Mouse (Mus musculus) ovary, postnatal 36 days (tissue): ENCODE measurements around the gene Adck1.
"Not testable (repeated sequence)": the region's sequence is repeated elsewhere in the genome, so short reads cannot be mapped to it uniquely, and the experiment has no call there.

Experiments used
- DNase-seq: peaks from one replicate; pipeline ENCODE4 v3.0.0; 2022; ENCODE audit warnings: low spot score, mixed read lengths

The Adck1 gene

GRCm38 (mm10) chr12:88426926-88427325 is 66.6 kb downstream of the Adck1 start:
- no peak for DNase-seq

- DNase-seq, result no peak
These were observed 68.4 kb downstream of the Adck1 start for GRCm38 (mm10) chr12:88428735-88429134.

DNA sequence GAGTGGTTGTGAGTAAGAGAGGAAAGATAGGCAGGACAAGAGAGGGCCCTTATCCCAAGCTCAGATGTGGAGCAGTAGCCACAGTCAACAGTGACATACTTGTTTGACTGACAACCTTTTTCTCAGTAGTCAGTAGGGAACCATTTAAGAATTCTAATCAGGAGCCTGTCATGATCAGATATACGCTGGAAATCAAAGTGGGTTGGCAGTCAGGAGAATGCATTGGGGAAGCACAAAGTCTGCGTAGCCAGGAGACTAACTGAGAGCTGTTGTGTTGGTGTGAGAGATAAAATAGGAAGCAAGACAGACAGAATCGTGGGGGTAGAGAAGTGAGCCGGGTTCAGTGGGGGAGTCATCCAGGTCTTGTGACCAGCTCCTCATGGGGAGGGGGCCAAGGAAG is 71.9 kb downstream of the Adck1 start:
- no peak for DNase-seq

DNA sequence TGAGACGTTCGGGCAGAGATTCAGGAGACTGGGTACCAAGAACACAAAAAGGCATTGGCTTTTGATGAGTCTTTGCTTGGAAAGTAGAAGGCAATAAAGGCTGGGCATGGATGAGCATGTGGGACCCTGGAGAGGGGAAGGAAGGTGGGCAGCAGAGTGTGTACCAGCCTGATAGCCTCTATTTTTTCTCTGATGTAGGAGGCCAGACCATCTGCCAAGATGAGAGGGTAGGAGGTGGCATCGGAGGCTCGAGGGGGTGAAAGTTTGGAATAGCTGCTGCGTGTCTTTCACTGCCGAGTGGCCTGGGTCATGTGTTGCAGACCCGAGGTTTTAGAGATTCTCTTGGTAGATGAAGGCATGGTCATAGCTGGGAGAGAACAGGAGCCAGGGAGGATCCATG is 72.8 kb downstream of the Adck1 start:
- no peak for DNase-seq

GRCm38 (mm10) chr12:88436962-88437750 is 76.8 kb downstream of the Adck1 start:
- no peak for DNase-seq

GRCm38 (mm10) chr12:88441922-88442809 is 81.8 kb downstream of the Adck1 start:
- no peak for DNase-seq

- DNase-seq, result peak; percentile 21
These were observed 83.7 kb downstream of the Adck1 start for GRCm38 (mm10) chr12:88444040-88444439.

- no peak for DNase-seq
These were observed 85.1 kb downstream of the Adck1 start for GRCm38 (mm10) chr12:88445471-88445870.

DNA sequence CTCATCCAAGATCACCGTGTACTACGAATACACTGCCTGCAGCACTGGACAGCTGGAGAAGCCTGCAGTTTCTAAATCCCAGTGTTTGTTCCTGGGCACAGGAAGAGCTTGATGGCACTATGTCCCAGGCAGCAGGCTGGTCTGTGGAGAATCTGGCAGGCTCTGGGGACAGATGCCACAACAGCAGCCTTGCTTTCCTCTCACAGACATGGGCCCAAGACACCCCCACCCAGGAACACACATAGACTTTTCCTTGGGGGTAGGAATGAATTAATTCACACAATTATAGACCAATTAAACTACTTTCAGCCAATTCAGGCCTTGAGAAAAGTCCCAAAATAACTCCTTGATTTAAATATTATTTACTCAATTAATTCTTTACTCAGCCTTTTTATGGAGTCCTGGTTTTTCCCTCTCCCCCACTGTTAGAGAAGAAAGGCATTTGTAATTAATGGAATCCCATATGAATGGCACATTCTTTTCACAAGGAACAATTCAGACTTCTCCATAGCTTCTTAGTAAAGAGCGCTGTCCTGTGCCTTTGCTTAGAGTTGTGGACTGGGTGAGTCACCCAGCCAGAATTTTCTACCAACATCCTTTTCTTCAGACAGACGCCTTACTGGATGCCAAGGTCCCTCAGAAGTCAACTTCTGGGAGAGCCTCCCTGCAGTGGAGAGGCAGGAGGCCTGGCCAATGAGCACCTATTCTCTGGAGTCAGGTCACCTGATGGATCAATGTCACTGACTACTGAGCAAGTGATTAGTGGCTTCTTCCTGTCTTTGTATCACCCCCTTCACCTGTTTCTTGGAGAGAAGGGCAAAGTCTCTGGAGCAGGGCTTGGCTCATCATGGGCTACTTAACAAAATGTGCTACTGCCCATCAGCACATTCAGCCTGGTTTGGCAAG is 90.6 kb downstream of the Adck1 start:
- DNase-seq, result no peak

DNA sequence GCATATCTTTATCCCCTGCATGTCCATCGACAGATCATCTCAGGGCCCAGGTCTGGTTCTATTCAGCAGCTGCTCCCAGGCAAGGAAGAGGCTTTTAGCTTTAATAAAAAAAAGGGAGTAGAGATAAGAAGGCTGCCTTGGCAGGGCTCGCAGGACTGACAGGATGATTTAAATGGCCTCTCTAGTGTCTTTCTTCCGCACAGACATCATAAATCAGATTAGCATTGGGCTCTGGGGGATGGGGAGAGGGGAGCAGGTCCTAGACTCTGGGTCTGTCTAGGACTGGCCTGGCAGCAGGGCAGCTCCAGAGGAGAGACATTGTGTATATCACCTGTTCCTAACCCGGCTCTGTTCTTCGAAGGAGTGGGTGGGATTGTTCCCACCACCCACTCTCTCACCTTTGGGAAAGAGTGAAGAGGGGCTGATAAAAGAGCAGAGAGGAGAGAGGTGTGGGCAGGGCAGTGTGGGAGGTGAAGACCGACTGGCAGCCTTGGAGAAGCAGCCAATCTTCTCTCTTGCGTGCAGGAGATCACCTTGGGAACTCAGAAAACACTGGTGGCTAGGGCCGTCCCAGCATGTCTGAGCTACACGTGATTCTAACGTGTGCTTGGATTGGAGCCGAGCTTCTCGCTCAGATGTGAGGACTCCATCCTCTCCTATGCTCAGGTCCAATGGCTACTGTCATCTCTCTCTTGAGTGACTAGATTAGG is 94.5 kb downstream of the Adck1 start:
- DNase-seq, result peak; percentile 22

- no peak for DNase-seq
These were observed 96.7 kb downstream of the Adck1 start for GRCm38 (mm10) chr12:88457021-88457420.

- no peak for DNase-seq
These were observed 98.6 kb downstream of the Adck1 start for GRCm38 (mm10) chr12:88458936-88459335.

GRCm38 (mm10) chr12:88459461-88459860 is 99.1 kb downstream of the Adck1 start:
- DNase-seq, result no peak

GRCm38 (mm10) chr12:88461026-88461425 is 100.7 kb downstream of the Adck1 start:
- no peak for DNase-seq

DNA sequence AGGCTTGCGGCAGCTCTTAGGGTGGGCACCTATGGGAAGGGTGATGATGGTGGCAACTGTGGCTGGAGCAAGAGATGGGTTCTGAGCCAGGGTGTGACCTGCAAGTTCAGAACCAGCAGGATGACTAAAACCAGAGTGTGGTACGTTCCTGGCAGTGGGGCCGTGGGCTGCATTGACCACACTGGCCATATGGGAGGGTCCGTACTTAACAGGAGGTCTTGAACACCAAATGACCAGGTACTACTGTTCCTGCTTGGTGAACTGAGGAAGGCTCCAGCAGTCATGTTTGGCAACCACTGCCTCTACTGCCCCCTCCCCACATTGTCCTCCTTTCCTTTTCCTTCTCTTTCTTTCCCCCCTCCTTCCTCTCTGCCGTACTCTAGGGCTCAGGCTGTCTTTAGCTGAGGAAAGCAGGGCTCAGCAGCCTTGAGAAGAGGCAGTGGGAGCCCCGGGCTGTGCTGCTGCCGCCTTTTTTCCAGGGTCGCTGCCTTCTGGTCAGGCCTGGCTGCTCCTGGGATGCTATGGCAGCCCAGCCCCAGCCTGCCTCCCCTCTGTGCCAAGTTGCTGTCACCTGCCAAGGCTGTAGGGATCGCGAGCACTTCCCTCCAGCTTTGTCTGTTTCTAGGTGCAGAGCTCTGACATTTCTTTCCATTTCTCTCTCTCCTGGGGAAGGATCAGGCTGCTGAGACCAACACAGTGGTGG is 103.4 kb downstream of the Adck1 start:
- DNase-seq, result no peak

DNA sequence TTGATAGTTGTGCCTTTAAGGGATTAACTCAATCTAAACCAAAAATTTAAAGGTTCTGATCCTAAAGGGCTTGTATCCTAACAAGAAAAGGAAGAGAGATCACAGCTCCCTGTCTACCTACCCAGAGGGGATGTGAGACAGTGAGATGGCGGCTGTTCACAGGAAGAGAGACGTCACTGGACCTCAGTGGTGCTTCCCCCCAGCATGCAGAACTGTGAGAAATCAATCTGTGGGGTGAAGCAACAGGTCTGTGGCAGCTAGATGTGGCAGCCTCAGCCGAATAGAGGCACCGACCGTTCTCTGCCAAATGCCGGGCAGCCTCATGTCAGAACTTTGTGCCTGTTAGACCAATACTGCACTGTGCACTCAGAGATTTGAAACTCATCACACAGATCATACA is 106.4 kb downstream of the Adck1 start:
- DNase-seq, result no peak

DNA sequence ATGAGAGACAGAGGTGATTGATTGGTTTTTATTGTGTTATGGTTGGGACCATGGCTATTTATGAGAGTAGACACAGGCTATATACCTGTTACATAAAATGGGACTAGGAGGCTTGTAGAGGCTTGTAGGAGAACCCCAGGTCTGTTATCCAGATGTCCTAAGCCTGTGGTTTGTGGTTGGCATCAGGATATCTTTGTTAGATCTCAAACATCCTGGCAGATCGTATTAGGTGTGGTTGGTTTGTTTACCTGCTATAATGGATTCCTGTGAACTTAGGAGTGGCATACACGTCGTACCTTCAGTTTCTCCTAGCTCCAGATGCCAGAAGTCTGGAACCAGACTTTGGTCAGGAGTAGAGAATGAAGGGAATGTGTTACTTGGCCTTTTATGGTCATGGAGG is 106.9 kb downstream of the Adck1 start:
- no peak for DNase-seq

DNA sequence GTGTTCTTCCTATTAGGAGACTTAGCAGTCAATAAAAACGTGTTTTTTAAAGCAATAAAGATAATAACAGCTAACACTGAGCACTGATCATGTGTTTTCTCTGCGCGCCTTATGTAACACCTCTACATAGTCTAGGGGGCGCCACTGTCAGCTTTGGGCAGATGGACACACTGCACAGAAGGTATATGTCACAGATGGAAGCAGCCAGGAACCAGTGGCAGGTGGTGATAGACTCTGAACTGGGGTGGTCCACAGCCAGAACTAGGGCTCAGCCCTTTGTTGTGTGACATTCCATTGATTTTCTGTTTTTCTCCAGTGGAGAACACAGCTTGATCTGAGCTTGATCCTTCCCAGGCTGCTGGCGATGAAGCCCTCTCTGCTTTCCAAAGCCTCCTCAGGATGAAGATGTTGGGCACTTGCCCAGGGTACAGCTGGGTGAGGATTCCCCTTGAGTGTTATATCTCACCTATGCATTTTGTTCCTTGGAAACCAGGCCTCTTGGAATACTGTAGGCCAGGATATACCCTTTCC is 107.6 kb downstream of the Adck1 start:
- DNase-seq, result no peak

- no peak for DNase-seq
These were observed 108.3 kb downstream of the Adck1 start for GRCm38 (mm10) chr12:88468691-88469090.

GRCm38 (mm10) chr12:88471884-88472283 is 111.5 kb downstream of the Adck1 start:
- DNase-seq, result not testable (repeated sequence)

- DNase-seq, result no peak
These were observed 112.5 kb downstream of the Adck1 start for GRCm38 (mm10) chr12:88472832-88473231.
